Mouse (Mus musculus) forebrain, postnatal 0 days (tissue): ENCODE data around the gene Zmiz2. TPM values are rescaled to one million over a fixed set of nuclear protein-coding genes. Genes with fewer than 3 reads are reported as not detected.
"Not testable (repeated sequence)": the region's sequence is repeated elsewhere in the genome, so short reads cannot be mapped to it uniquely, and the experiment has no call there.

Experiments used
- ATAC-seq: fragments of 200-750 bp; cut with Nextera tagmentation; 2 replicates; pipeline ENCODE4 v1.8.0; 2017; ENCODE audit warnings: mild to moderate bottlenecking, moderate library complexity
- DNase-seq: peaks from one replicate; pipeline ENCODE4 v3.0.0-alpha.2; 2015
- H3K27ac ChIP-seq: fragments of 300-500 bp; sonication (generic); 2 replicates; pipeline ENCODE4 v1.5.1; 2014; ENCODE audit warnings: low read depth, mild to moderate bottlenecking, antibody characterized with exemption, low read length, moderate library complexity, mixed read lengths
- H3K27me3 ChIP-seq: fragments of 300-500 bp; sonication (generic); 2 replicates; pipeline ENCODE4 v1.6.1; 2014; ENCODE audit warnings: mild to moderate bottlenecking, low read length, mixed read lengths; ENCODE audit not compliant: insufficient read depth
- H3K36me3 ChIP-seq: fragments of 300-500 bp; sonication (generic); 2 replicates; pipeline ENCODE4 v1.6.1; 2014; ENCODE audit warnings: mild to moderate bottlenecking, moderate library complexity; ENCODE audit not compliant: insufficient read depth
- H3K4me1 ChIP-seq: fragments of 300-500 bp; sonication (generic); 2 replicates; pipeline ENCODE4 v1.6.1; 2014; ENCODE audit warnings: antibody characterized with exemption; ENCODE audit not compliant: insufficient read depth
- H3K4me2 ChIP-seq: fragments of 300-500 bp; sonication (generic); 2 replicates; pipeline ENCODE4 v1.6.1; 2014; ENCODE audit warnings: low read depth, mild to moderate bottlenecking, moderate library complexity
- H3K4me3 ChIP-seq: fragments of 300-500 bp; sonication (generic); 2 replicates; pipeline ENCODE4 v1.5.1; 2014; ENCODE audit warnings: low read depth, low read length, mixed read lengths
- H3K9ac ChIP-seq: fragments of 300-500 bp; sonication (generic); 2 replicates; pipeline ENCODE4 v1.6.1; 2014; ENCODE audit warnings: mild to moderate bottlenecking
- H3K9me3 ChIP-seq: fragments of 300-500 bp; sonication (generic); 2 replicates; pipeline ENCODE4 v1.6.1; 2016; ENCODE audit warnings: low read length
- CTCF ChIP-seq: sonication (generic); IDR thresholded peaks from 2 replicates; pipeline ENCODE4 v1.5.1; 2016; ENCODE audit warnings: antibody characterized with exemption, control low read depth, low read depth
- WGBS: fragments of 180-500 bp; shearing (Covaris S2); extraction: QIAGEN DNeasy Blood & Tissue Kit; methylation state at CpG from one replicate; pipeline ENCODE4 v1.1.7; 2014; 5-methylcytosine and 5-hydroxymethylcytosine counted together
- polyA plus RNA-seq: library from polyadenylated mRNA; unstranded; fragments of >200 nt; fragmentation: Nextera tagmentation; extraction: Ambion mirVana; gene quantifications from 2 replicates; pipeline ENCODE4 v1.2.1, GENCODE M21; 2015
- total RNA-seq: library from RNA; depleted of rRNA; stranded (reverse); fragments of >200 nt; gene quantifications from 2 replicates; pipeline ENCODE4 v1.2.3, GENCODE M21; 2014

The Zmiz2 gene
- total and polyA plus RNA-seq, 2 experiments from 2014 or later, result 43.8 to 129 TPM

GRCm38 (mm10) chr11:6414751-6415550, 26.1 kb downstream of the Zmiz2 start, which contains the start of gene Ppia:
Gene Ppia (plus strand): TSS chr11:6415443.
- 13% methylated on average over 21 of the region's 21 CpGs for WGBS

DNA sequence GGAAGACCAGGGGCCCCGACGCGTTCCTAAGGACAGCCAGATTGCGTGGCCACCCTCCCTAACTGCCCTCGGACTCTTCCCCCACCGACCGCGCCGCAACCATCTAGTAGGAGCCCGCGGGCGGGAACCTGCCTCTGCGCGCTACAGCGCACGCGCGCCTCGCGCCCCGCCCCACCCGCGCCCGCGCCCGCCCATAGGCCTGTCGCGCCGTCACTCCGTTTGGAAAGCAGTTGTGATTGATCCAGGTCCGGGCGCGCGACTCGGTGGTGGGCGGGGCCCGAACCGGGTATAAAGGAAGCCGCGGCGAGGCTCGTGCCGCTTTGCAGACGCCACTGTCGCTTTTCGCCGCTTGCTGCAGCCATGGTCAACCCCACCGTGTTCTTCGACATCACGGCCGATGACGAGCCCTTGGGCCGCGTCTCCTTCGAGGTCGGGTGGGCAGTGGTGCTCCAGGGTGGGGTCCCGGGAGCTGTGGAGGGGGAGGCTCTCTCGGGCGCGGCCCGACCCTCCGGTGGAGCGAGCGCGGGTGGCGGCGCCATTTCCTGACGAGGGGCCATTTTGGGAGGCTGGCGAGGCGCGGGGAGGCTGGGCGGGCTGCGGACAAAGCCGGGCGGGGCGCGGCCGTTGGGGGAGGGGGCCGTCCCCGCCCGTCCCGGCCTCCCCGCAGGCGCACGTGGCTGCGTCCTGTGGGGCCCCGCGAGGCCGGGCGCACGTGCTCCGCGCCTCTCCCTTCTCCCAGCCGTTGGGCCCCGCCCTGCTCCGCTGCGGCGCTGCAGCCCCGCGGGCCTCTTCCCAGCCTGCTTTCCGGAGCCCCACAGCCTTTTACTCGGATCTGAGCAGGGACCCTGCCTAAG, 26.9 kb downstream of the Zmiz2 start:
- peak overlapping the region; percentile 94 for H3K4me3 ChIP-seq
- peak overlapping the region; percentile 82 for H3K4me2 ChIP-seq
- no peaks in the 10 kb centered on the region for H3K9me3 ChIP-seq
- 1% methylated on average over 100 of the region's 102 CpGs for WGBS
- H3K4me1 ChIP-seq, result 0 out of 2 replicates have a peak, but pooled peaks cover 14% of the 10 kb centered on the region
- peak; percentile 97 for DNase-seq
- peak overlapping the region; percentile 99 for H3K27ac ChIP-seq
- ATAC-seq, result peak; percentile 94
- H3K27me3 ChIP-seq, result no peaks in the 10 kb centered on the region
- peak overlapping the region; percentile 99 for H3K9ac ChIP-seq
- TF ChIP-seq CTCF, result no peak
- H3K36me3 ChIP-seq, result peaks cover 20% of the 10 kb centered on the region

More at GRCm38 (mm10) chr11:6414751-6415550, 26.1 kb downstream of the Zmiz2 start, which contains the start of gene Ppia:
- Histone ChIP-seq H3K27me3 (no peaks in the 10 kb centered on the region), H3K9me3 (no peaks in the 10 kb centered on the region), H3K4me2 (peak within 1 kb of the TSS; percentile 82), H3K4me1 (0 out of 2 replicates have a peak, but pooled peaks cover 14% of the 10 kb centered on the region), H3K4me3 (peak within 1 kb of the TSS; percentile 94), H3K27ac (peak within 1 kb of the TSS; percentile 99), H3K36me3 (peaks cover 12% of the 10 kb centered on the region), H3K9ac (peak within 1 kb of the TSS; percentile 99)
- DNase-seq, result peak; percentile 33
- ATAC-seq, result peak; percentile 20
- TF ChIP-seq CTCF, result no peak

- 0 out of 2 replicates have a peak, but pooled peaks cover 14% of the 10 kb centered on the region for H3K4me1 ChIP-seq
- H3K4me2 ChIP-seq, result peak overlapping the region; percentile 82
- peak overlapping the region; percentile 99 for H3K27ac ChIP-seq
- ATAC-seq, result peak; percentile 64
- peak; percentile 85 for DNase-seq
- no peaks in the 10 kb centered on the region for H3K9me3 ChIP-seq
- peak overlapping the region; percentile 99 for H3K9ac ChIP-seq
- H3K4me3 ChIP-seq, result peak overlapping the region; percentile 94
- no peaks in the 10 kb centered on the region for H3K27me3 ChIP-seq
- under 1% methylated on average over 30 of the region's 30 CpGs for WGBS
- no peak for TF ChIP-seq CTCF
- H3K36me3 ChIP-seq, result peaks cover 24% of the 10 kb centered on the region
Observed at GRCm38 (mm10) chr11:6416405-6417034, 27.6 kb downstream of the Zmiz2 start.

DNA sequence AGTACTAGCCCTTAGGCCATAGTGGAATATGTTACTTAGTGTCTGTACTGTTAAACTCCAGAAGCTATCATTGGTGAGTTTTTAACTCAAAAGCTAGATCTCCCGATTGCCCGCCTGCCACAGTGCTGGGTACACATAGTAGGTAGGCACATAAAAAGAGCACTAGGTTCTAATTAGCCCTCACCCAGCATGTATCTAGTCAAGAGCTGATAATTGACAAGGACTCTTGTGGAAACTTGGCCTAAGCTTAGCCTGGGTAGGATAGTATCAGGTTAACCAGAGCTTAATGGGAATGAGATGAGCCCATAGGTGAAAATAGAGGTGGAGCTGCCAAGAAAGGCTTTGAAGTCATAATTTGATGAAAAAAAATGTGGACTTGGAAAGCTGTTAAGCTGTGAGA, 28.2 kb downstream of the Zmiz2 start:
- H3K4me2 ChIP-seq, result peak overlapping the region; percentile 82
- H3K4me1 ChIP-seq, result 0 out of 2 replicates have a peak, but pooled peaks cover 14% of the 10 kb centered on the region
- 52% methylated on average over 2 of the region's 2 CpGs for WGBS
- no peaks in the 10 kb centered on the region for H3K9me3 ChIP-seq
- H3K36me3 ChIP-seq, result peaks cover 29% of the 10 kb centered on the region
- H3K27me3 ChIP-seq, result no peaks in the 10 kb centered on the region
- DNase-seq, result no peak
- peak overlapping the region; percentile 99 for H3K9ac ChIP-seq
- no peak overlapping the region for H3K27ac ChIP-seq
- TF ChIP-seq CTCF, result no peak
- no peak for ATAC-seq
- H3K4me3 ChIP-seq, result peak overlapping the region; percentile 94

- Histone ChIP-seq H3K9me3 (no peaks in the 10 kb centered on the region), H3K9ac (no peak overlapping the region), H3K4me1 (0 out of 2 replicates have a peak, but pooled peaks cover 14% of the 10 kb centered on the region), H3K36me3 (peaks cover 29% of the 10 kb centered on the region), H3K27me3 (no peaks in the 10 kb centered on the region), H3K4me3 (peak overlapping the region; percentile 94), H3K4me2 (peak overlapping the region; percentile 82), H3K27ac (no peak overlapping the region)
- ATAC-seq, result no peak
- TF ChIP-seq CTCF, result no peak
- DNase-seq, result no peak
Observed at GRCm38 (mm10) chr11:6417490-6417889, 28.6 kb downstream of the Zmiz2 start.

GRCm38 (mm10) chr11:6418751-6419150, 29.9 kb downstream of the Zmiz2 start:
- 80% methylated on average over 5 of the region's 5 CpGs for WGBS
- no peaks in the 10 kb centered on the region for H3K9me3 ChIP-seq
- 0 out of 2 replicates have a peak, but pooled peaks cover 14% of the 10 kb centered on the region for H3K4me1 ChIP-seq
- DNase-seq (no peak), ATAC-seq (no peak)
- no peaks in the 10 kb centered on the region for H3K27me3 ChIP-seq
- no peak overlapping the region for H3K4me2 ChIP-seq
- H3K27ac ChIP-seq, result no peak overlapping the region
- no peak overlapping the region for H3K4me3 ChIP-seq
- H3K9ac ChIP-seq, result no peak overlapping the region
- TF ChIP-seq CTCF, result no peak
- peaks cover 29% of the 10 kb centered on the region for H3K36me3 ChIP-seq

GRCm38 (mm10) chr11:6419156-6419555, 30.3 kb downstream of the Zmiz2 start:
- peaks cover 29% of the 10 kb centered on the region for H3K36me3 ChIP-seq
- H3K9ac ChIP-seq, result not testable (repeated sequence)

More at GRCm38 (mm10) chr11:6419156-6419555, 30.3 kb downstream of the Zmiz2 start:
- ATAC-seq, H3K27ac ChIP-seq, H3K9me3 ChIP-seq, H3K4me3 ChIP-seq, H3K27me3 ChIP-seq, H3K4me2 ChIP-seq, DNase-seq: not testable (repeated sequence)
- WGBS, result 43% methylated on average over 4 of the region's 4 CpGs
- 0 out of 2 replicates have a peak, but pooled peaks cover 14% of the 10 kb centered on the region for H3K4me1 ChIP-seq
